In the genomic region with DNA sequence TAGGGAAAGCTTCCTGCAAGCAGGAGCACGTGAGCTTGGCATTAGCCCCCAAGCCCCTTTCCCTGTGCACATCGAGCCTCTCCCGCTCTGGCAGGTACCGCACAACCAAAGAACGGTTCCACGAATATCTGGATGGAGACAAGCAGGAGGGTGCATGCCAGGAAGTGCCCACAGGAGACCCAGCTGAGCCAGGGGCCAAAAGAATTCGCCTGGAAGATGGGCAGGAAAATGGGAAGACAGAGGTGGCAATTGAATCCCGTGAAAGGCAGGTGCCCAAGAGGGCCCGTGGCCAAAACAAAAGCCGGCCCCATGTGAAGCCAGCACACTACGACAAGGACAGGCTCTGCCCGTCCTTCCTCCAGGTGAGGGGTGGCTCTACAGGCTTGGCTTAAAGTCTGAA, we compare ENCODE assay signal across 8 mouse cellular contexts. TPM values are rescaled to one million over a fixed set of nuclear protein-coding genes. Genes with fewer than 3 reads are reported as not detected.
A peak's percentile ranks its signal among the peaks of the same experiment; 100 is the strongest.
DNase-seq lines count a peak whose midpoint lies in the region; ATAC-seq and TF ChIP-seq lines count a peak whose summit lies in the region.

No protein-coding gene starts in this region.

- H3K4me3 ChIP-seq in kidney, embryonic 14.5 days (ENCODE audit: low read length) = peak overlapping the region; percentile 66
- H3K4me3 ChIP-seq in bone marrow, adult 2 months (replicated peaks; ENCODE audit: control insufficient read depth, low read depth, low read length) = peak overlapping the region; percentile 99
- H3K4me3 ChIP-seq in hindbrain, embryonic 10.5 days = peak overlapping the region; percentile 85
- H3K4me3 ChIP-seq in midbrain, embryonic 12.5 days = peak overlapping the region; percentile 74

- no peak for ATAC-seq in kidney, embryonic 14.5 days (ENCODE audit: low FRiP score, low TSS enrichment)
- ATAC-seq in midbrain, embryonic 12.5 days (ENCODE audit: low FRiP score, low read depth) = 0 out of 2 replicates have a peak, but pooled peaks have one; percentile 3

- H3K27me3 ChIP-seq in kidney, embryonic 14.5 days (ENCODE audit: control insufficient read depth, insufficient read depth, low read length) = no peaks in the 10 kb centered on the region
- peaks cover 13% of the 10 kb centered on the region for H3K27me3 ChIP-seq in hindbrain, embryonic 10.5 days (ENCODE audit: insufficient read depth, poor library complexity, severe bottlenecking)
- H3K27me3 ChIP-seq in midbrain, embryonic 12.5 days = peaks cover 10% of the 10 kb centered on the region

- TF ChIP-seq CTCF in bone marrow, adult 2 months (IDR thresholded peaks at IDR 0.05; ENCODE audit: control insufficient read depth, insufficient read depth, low read length) = no peak

- peak overlapping the region; percentile 59 for H3K4me2 ChIP-seq in kidney, embryonic 14.5 days (replicated peaks; ENCODE audit: low read depth, low read length)
- peak overlapping the region; percentile 66 for H3K4me2 ChIP-seq in midbrain, embryonic 12.5 days (replicated peaks)

- TF ChIP-seq POLR2A in bone marrow, adult 2 months (IDR thresholded peaks at IDR 0.05; ENCODE audit: borderline replicate concordance, control insufficient read depth, low read depth, low read length) = no peak

- peak overlapping the region; percentile 80; the same call in 1 of the 2 replicates for H3K9ac ChIP-seq in kidney, embryonic 14.5 days (ENCODE audit: low read depth, low read length)
- peak overlapping the region; percentile 50 for H3K9ac ChIP-seq in midbrain, embryonic 12.5 days (replicated peaks)

- peak overlapping the region; percentile 94; the same call in 1 of the 2 replicates for H3K27ac ChIP-seq in kidney, embryonic 14.5 days (ENCODE audit: low read depth, low read length)
- H3K27ac ChIP-seq in bone marrow, adult 2 months (ENCODE audit: control insufficient read depth, insufficient read depth, low read depth, low read length, poor library complexity) = no peak overlapping the region; the same call in 1 of the 2 replicates
- peak overlapping the region; percentile 98 for H3K27ac ChIP-seq in hindbrain, embryonic 10.5 days
- 0 out of 2 replicates have a peak overlapping the region, but pooled peaks have one; percentile 94 for H3K27ac ChIP-seq in midbrain, embryonic 12.5 days (replicated peaks)

- H3K9me3 ChIP-seq in kidney, embryonic 14.5 days (ENCODE audit: control insufficient read depth, low read length) = no peaks in the 10 kb centered on the region
- no peaks in the 10 kb centered on the region for H3K9me3 ChIP-seq in hindbrain, embryonic 10.5 days
- H3K9me3 ChIP-seq in midbrain, embryonic 12.5 days = no peaks in the 10 kb centered on the region

- no peak for DNase-seq in kidney, postnatal 25 days
- DNase-seq in hindbrain, embryonic 10.5 days (ENCODE audit: low spot score) = no peak
- no peak for DNase-seq in right cerebral cortex, postnatal 14 days
- no peak for DNase-seq in spleen, postnatal 14 days (ENCODE audit: low spot score in 2 of 2)
- no peak for DNase-seq in layer of hippocampus, postnatal 14 days (ENCODE audit: low spot score in 2 of 2)

- WGBS in kidney, embryonic 14.5 days = 61% methylated on average over 12 of the region's 12 CpGs
- WGBS in bone marrow, adult 2 months = 51% methylated on average over 12 of the region's 12 CpGs
- 58% methylated on average over 12 of the region's 12 CpGs for WGBS in hindbrain, embryonic 10.5 days
- WGBS in midbrain, embryonic 12.5 days = 58% methylated on average over 12 of the region's 12 CpGs

- H3K36me3 ChIP-seq in kidney, embryonic 14.5 days (ENCODE audit: control insufficient read depth, insufficient read depth, low read length) = peaks cover 38% of the 10 kb centered on the region
- H3K36me3 ChIP-seq in hindbrain, embryonic 10.5 days = peaks cover 41% of the 10 kb centered on the region
- H3K36me3 ChIP-seq in midbrain, embryonic 12.5 days = peaks cover 38% of the 10 kb centered on the region

- peaks cover 8% of the 10 kb centered on the region; the same call in 1 of the 2 replicates for H3K4me1 ChIP-seq in kidney, embryonic 14.5 days (ENCODE audit: control insufficient read depth, insufficient read depth, low read length)
- peaks cover 6% of the 10 kb centered on the region; the same call in 1 of the 2 replicates for H3K4me1 ChIP-seq in bone marrow, adult 2 months (ENCODE audit: control insufficient read depth, insufficient read depth, low read length)
- peaks cover 30% of the 10 kb centered on the region for H3K4me1 ChIP-seq in hindbrain, embryonic 10.5 days (replicated peaks)
- peaks cover 25% of the 10 kb centered on the region for H3K4me1 ChIP-seq in midbrain, embryonic 12.5 days

RNA-seq across cellular contexts. Expression of a gene that starts 0.9 kb away (rescaled TPM):
- polyA plus RNA-seq in kidney, embryonic 14.5 days (2014; fragmentation: Nextera tagmentation; extraction: Ambion mirVana) = 37.8 and 48.0 TPM in 2 replicates
- 15.8 and 51.0 TPM in 2 replicates for polyA plus RNA-seq in bone marrow, adult 2 months (2011; ENCODE audit: insufficient read depth, insufficient read length, low replicate concordance, missing spikeins)
- 44.1 and 47.6 TPM in 2 replicates for polyA plus RNA-seq in hindbrain, embryonic 10.5 days (2016; fragmentation: Nextera tagmentation; extraction: Ambion mirVana)
- 48.7 and 53.9 TPM in 2 replicates for polyA plus RNA-seq in midbrain, embryonic 12.5 days (2016; fragmentation: Nextera tagmentation; extraction: Ambion mirVana)
- total RNA-seq in layer of hippocampus, postnatal 14 days (2021) = 10 to 100 TPM; 60.9 to 66.3 TPM

RNA-seq across cellular contexts. Expression of a gene that starts 4.6 kb away (rescaled TPM):
- polyA plus RNA-seq in kidney, embryonic 14.5 days (2014; fragmentation: Nextera tagmentation; extraction: Ambion mirVana) = 1.7 and 2.3 TPM in 2 replicates
- polyA plus RNA-seq in bone marrow, adult 2 months (2011; ENCODE audit: insufficient read depth, insufficient read length, low replicate concordance, missing spikeins) = 1.7 and 1.9 TPM in 2 replicates
- polyA plus RNA-seq in hindbrain, embryonic 10.5 days (2016; fragmentation: Nextera tagmentation; extraction: Ambion mirVana) = 1.3 TPM in 2 replicates
- 2.0 TPM in 2 replicates for polyA plus RNA-seq in midbrain, embryonic 12.5 days (2016; fragmentation: Nextera tagmentation; extraction: Ambion mirVana)
- under 1 TPM; 0.35 to 0.57 TPM for total RNA-seq in layer of hippocampus, postnatal 14 days (2021)

RNA-seq across cellular contexts. Expression of a gene that starts 8.1 kb away (rescaled TPM):
- polyA plus RNA-seq in kidney, embryonic 14.5 days (2014; fragmentation: Nextera tagmentation; extraction: Ambion mirVana) = 9.5 and 12.9 TPM in 2 replicates
- not detected in 2 replicates for polyA plus RNA-seq in bone marrow, adult 2 months (2011; ENCODE audit: insufficient read depth, insufficient read length, low replicate concordance, missing spikeins)
- polyA plus RNA-seq in hindbrain, embryonic 10.5 days (2016; fragmentation: Nextera tagmentation; extraction: Ambion mirVana) = 4.4 and 5.1 TPM in 2 replicates
- 6.7 and 8.8 TPM in 2 replicates for polyA plus RNA-seq in midbrain, embryonic 12.5 days (2016; fragmentation: Nextera tagmentation; extraction: Ambion mirVana)
- 1 to 10 TPM; 2.1 to 3.0 TPM for total RNA-seq in layer of hippocampus, postnatal 14 days (2021)

RNA-seq across cellular contexts. Expression of a gene that starts 47.6 kb away (rescaled TPM):
- 17.6 and 23.6 TPM in 2 replicates for polyA plus RNA-seq in kidney, embryonic 14.5 days (2014; fragmentation: Nextera tagmentation; extraction: Ambion mirVana)
- polyA plus RNA-seq in bone marrow, adult 2 months (2011; ENCODE audit: insufficient read depth, insufficient read length, low replicate concordance, missing spikeins) = 3.1 and 5.8 TPM in 2 replicates
- 12.7 and 18.6 TPM in 2 replicates for polyA plus RNA-seq in hindbrain, embryonic 10.5 days (2016; fragmentation: Nextera tagmentation; extraction: Ambion mirVana)
- 15.4 and 18.2 TPM in 2 replicates for polyA plus RNA-seq in midbrain, embryonic 12.5 days (2016; fragmentation: Nextera tagmentation; extraction: Ambion mirVana)
- total RNA-seq in layer of hippocampus, postnatal 14 days (2021) = 10 to 100 TPM; 10.4 to 12.5 TPM

RNA-seq across cellular contexts. Expression of a gene that starts 47.9 kb away (rescaled TPM):
- polyA plus RNA-seq in kidney, embryonic 14.5 days (2014; fragmentation: Nextera tagmentation; extraction: Ambion mirVana) = 447 and 572 TPM in 2 replicates
- 136 and 211 TPM in 2 replicates for polyA plus RNA-seq in bone marrow, adult 2 months (2011; ENCODE audit: insufficient read depth, insufficient read length, low replicate concordance, missing spikeins)
- 398 and 446 TPM in 2 replicates for polyA plus RNA-seq in hindbrain, embryonic 10.5 days (2016; fragmentation: Nextera tagmentation; extraction: Ambion mirVana)
- 325 and 338 TPM in 2 replicates for polyA plus RNA-seq in midbrain, embryonic 12.5 days (2016; fragmentation: Nextera tagmentation; extraction: Ambion mirVana)
- 100 to 1,000 TPM; 220 to 270 TPM for total RNA-seq in layer of hippocampus, postnatal 14 days (2021)
